Mouse (Mus musculus) hindbrain, embryonic 16.5 days (tissue): ENCODE data around the gene Mab21l3. TPM values are rescaled to one million over a fixed set of nuclear protein-coding genes. Genes with fewer than 3 reads are reported as not detected.

ENCODE experiments used
- polyA plus RNA-seq: library from polyadenylated mRNA; unstranded; fragments of >200 nt; fragmentation: Nextera tagmentation; extraction: Ambion mirVana; gene quantifications from 2 replicates; pipeline ENCODE4 v1.2.1, GENCODE M21; 2015

Mab21l3 gene
- polyA plus RNA-seq, 1 experiment from 2014 or later: 0.16 TPM

Other genes starting within 250 kb of the Mab21l3 start
- 67.5 and 74.9 TPM in 2 replicates for gene Atp1a1, start 244.3 kb downstream of the Mab21l3 start, polyA plus RNA-seq
- gene Slc22a15, start 75.5 kb upstream of the Mab21l3 start, polyA plus RNA-seq: 4.5 and 5.4 TPM in 2 replicates
- gene Nhlh2, start 161.1 kb upstream of the Mab21l3 start, polyA plus RNA-seq: 25.6 and 32.3 TPM in 2 replicates
- 0.76 and 6.6 TPM in 2 replicates for gene Casq2, start 237.5 kb upstream of the Mab21l3 start, polyA plus RNA-seq